Mouse (Mus musculus) embryo, embryonic 11 days (tissue): Measurements from ENCODE around the gene Rft1.

Experiments
- DNase-seq: peaks from one replicate; pipeline ENCODE4 v3.0.0-alpha.2; 2015

Gene Rft1

GRCm38 (mm10) chr14:30653943-30654659 lies at the start of gene Rft1:
Rft1 (plus strand) TSS chr14:30654360.
- DNase-seq: peak; percentile 96

GRCm38 (mm10) chr14:30606817-30607216 lies 47.3 kb upstream of the Rft1 start:
- no peak for DNase-seq

GRCm38 (mm10) chr14:30607696-30608095 lies 46.5 kb upstream of the Rft1 start:
- no peak for DNase-seq

GRCm38 (mm10) chr14:30608176-30608575 lies 46.0 kb upstream of the Rft1 start:
- DNase-seq: no peak

- no peak for DNase-seq
These were observed 44.7 kb upstream of the Rft1 start for GRCm38 (mm10) chr14:30609499-30609898.

GRCm38 (mm10) chr14:30610304-30610703 lies 43.9 kb upstream of the Rft1 start:
- DNase-seq: no peak

- DNase-seq: no peak
These were observed 43.2 kb upstream of the Rft1 start for GRCm38 (mm10) chr14:30610940-30611339.

GRCm38 (mm10) chr14:30612523-30612922 lies 41.6 kb upstream of the Rft1 start:
- DNase-seq: peak; percentile 77

GRCm38 (mm10) chr14:30612962-30613715 lies 41.0 kb upstream of the Rft1 start:
- no peak for DNase-seq

GRCm38 (mm10) chr14:30616751-30617150 lies 37.4 kb upstream of the Rft1 start:
- no peak for DNase-seq

- DNase-seq: no peak
These were observed 35.3 kb upstream of the Rft1 start for GRCm38 (mm10) chr14:30618746-30619275.

GRCm38 (mm10) chr14:30619982-30620578 lies 34.1 kb upstream of the Rft1 start:
- no peak for DNase-seq

GRCm38 (mm10) chr14:30622130-30622529 lies 32.0 kb upstream of the Rft1 start:
- no peak for DNase-seq

GRCm38 (mm10) chr14:30622556-30622955 lies 31.6 kb upstream of the Rft1 start:
- DNase-seq: no peak

- DNase-seq: no peak
These were observed 29.9 kb upstream of the Rft1 start for GRCm38 (mm10) chr14:30624277-30624721.

GRCm38 (mm10) chr14:30625131-30625807 lies 28.9 kb upstream of the Rft1 start:
- peak; percentile 72 for DNase-seq

GRCm38 (mm10) chr14:30625856-30626726 lies 28.1 kb upstream of the Rft1 start, which contains the start of gene Prkcd:
Prkcd (minus strand) TSS chr14:30626210.
- DNase-seq: peak; percentile 89

GRCm38 (mm10) chr14:30626756-30627742 lies 27.1 kb upstream of the Rft1 start:
- DNase-seq: no peak

GRCm38 (mm10) chr14:30628235-30628634 lies 25.9 kb upstream of the Rft1 start:
- no peak for DNase-seq

- no peak for DNase-seq
These were observed 24.3 kb upstream of the Rft1 start for GRCm38 (mm10) chr14:30629839-30630238.
